Comparison of ENCODE assay signal across 8 mouse cellular contexts in the genomic region with DNA sequence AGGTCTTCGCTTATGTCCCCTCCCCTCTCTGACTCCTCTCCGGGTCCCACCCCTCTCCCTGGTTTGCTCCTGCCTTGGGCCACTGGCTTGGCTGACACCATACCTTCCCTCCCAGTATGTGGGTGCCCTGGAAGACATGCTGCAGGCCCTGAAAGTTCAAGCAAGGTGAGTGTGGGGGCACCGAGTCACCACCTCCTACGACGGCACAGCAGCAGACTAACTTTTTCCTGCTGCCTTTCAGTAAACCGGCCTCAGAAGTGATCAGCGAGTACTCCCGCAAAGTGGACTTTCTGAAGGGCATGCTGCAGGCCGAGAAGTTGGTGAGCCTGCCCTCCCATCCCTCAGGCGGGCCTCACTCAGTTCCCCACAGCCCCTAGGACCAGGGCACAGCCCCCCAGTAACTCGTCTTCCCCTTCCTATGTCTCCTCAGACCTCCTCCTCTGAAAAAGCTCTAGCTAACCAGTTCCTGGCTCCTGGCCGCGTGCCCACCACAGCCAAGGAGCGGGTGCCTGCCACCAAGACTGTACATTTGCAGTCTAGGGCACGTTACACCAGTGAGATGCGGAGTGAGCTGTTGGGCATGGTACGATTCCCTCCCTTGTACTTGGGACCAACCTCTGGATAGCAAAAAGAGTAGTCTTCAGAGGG. TPM values are rescaled to one million over a fixed set of nuclear protein-coding genes. Genes with fewer than 3 reads are reported as not detected.
A peak's percentile ranks its signal among the peaks of the same experiment; 100 is the strongest.
DNase-seq lines count a peak whose midpoint lies in the region; ATAC-seq and TF ChIP-seq lines count a peak whose summit lies in the region.

No protein-coding gene starts in this region.

- no peak for TF ChIP-seq CTCF in heart, postnatal 0 days (IDR thresholded peaks at IDR 0.05; ENCODE audit: low read depth)

- H3K36me3 ChIP-seq in heart, postnatal 0 days (replicated peaks; ENCODE audit: control insufficient read depth, insufficient read depth, low read length): peaks cover 16% of the 10 kb centered on the region
- peaks cover 13% of the 10 kb centered on the region for H3K36me3 ChIP-seq in forebrain, embryonic 12.5 days (replicated peaks)
- H3K36me3 ChIP-seq in liver, embryonic 12.5 days: peaks cover 20% of the 10 kb centered on the region

- ATAC-seq in heart, postnatal 0 days (ENCODE audit: insufficient read depth, low read depth): no peak
- ATAC-seq in forebrain, embryonic 12.5 days (ENCODE audit: low FRiP score): 0 out of 2 replicates have a peak, but pooled peaks have one; percentile 1
- ATAC-seq in liver, embryonic 12.5 days: no peak

- peak overlapping the region; percentile 80 for H3K4me2 ChIP-seq in heart, postnatal 0 days (ENCODE audit: low read depth, low read length)
- peak overlapping the region; percentile 73 for H3K4me2 ChIP-seq in forebrain, embryonic 12.5 days
- H3K4me2 ChIP-seq in liver, embryonic 12.5 days: peak overlapping the region; percentile 94

- intact Hi-C loops in heart, postnatal 10 days (cut with DNase I): no loop called here

- H3K4me3 ChIP-seq in heart, postnatal 0 days (ENCODE audit: low read depth, low read length): peak overlapping the region; percentile 67
- peak overlapping the region; percentile 52 for H3K4me3 ChIP-seq in forebrain, embryonic 12.5 days (replicated peaks)
- peak overlapping the region; percentile 79 for H3K4me3 ChIP-seq in liver, embryonic 12.5 days

- no peaks in the 10 kb centered on the region for H3K27me3 ChIP-seq in heart, postnatal 0 days (ENCODE audit: control insufficient read depth, insufficient read depth, low read length)
- H3K27me3 ChIP-seq in forebrain, embryonic 12.5 days: no peaks in the 10 kb centered on the region
- H3K27me3 ChIP-seq in liver, embryonic 12.5 days (replicated peaks): no peaks in the 10 kb centered on the region

- 35% methylated on average over 17 of the region's 17 CpGs for WGBS in heart, postnatal 0 days
- 59% methylated on average over 17 of the region's 17 CpGs for WGBS in forebrain, embryonic 12.5 days
- 27% methylated on average over 17 of the region's 17 CpGs for WGBS in liver, embryonic 12.5 days (ENCODE audit: insufficient replicate concordance)

- no peak for DNase-seq in heart, postnatal 0 days (ENCODE audit: low spot score)
- no peak for DNase-seq in heart, postnatal 10 days
- peak; percentile 57 for DNase-seq in MN1 (ENCODE audit: low spot score)
- DNase-seq in natural killer cell, adult 2 months (ENCODE audit: low spot score in 2 of 2): no peak
- DNase-seq in B cell, adult 2 months: no peak
- DNase-seq in layer of hippocampus, postnatal 36 days: no peak

- no peak for TF ChIP-seq EP300 in heart, postnatal 0 days (IDR thresholded peaks at IDR 0.05; ENCODE audit: low read depth)

- H3K9ac ChIP-seq in heart, postnatal 0 days (replicated peaks; ENCODE audit: low read depth, low read length): peak overlapping the region; percentile 59
- H3K9ac ChIP-seq in forebrain, embryonic 12.5 days: peak overlapping the region; percentile 49
- H3K9ac ChIP-seq in liver, embryonic 12.5 days: peak overlapping the region; percentile 79

- peaks cover 21% of the 10 kb centered on the region for H3K4me1 ChIP-seq in heart, postnatal 0 days (ENCODE audit: control insufficient read depth, insufficient read depth)
- H3K4me1 ChIP-seq in forebrain, embryonic 12.5 days: peaks cover 24% of the 10 kb centered on the region
- H3K4me1 ChIP-seq in liver, embryonic 12.5 days: peaks cover 55% of the 10 kb centered on the region

- no peaks in the 10 kb centered on the region for H3K9me3 ChIP-seq in heart, postnatal 0 days (replicated peaks; ENCODE audit: control insufficient read depth, low read length)
- no peaks in the 10 kb centered on the region for H3K9me3 ChIP-seq in forebrain, embryonic 12.5 days
- H3K9me3 ChIP-seq in liver, embryonic 12.5 days (replicated peaks): no peaks in the 10 kb centered on the region

- peak overlapping the region; percentile 85 for H3K27ac ChIP-seq in heart, postnatal 0 days (ENCODE audit: low read depth)
- peak overlapping the region; percentile 84 for H3K27ac ChIP-seq in forebrain, embryonic 12.5 days
- peak overlapping the region; percentile 91 for H3K27ac ChIP-seq in liver, embryonic 12.5 days

RNA-seq across cellular contexts. Expression of gene Use1, which starts 1.0 kb away (rescaled TPM):
- 91.3 and 127 TPM in 2 replicates for total RNA-seq in heart, postnatal 0 days (2014; rRNA removed; ENCODE audit: low replicate concordance)
- 94.8 and 107 TPM in 2 replicates for polyA plus RNA-seq in heart, postnatal 0 days (2015; fragmentation: Nextera tagmentation; extraction: Ambion mirVana)
- 100 to 1,000 TPM; 110 to 116 TPM for total RNA-seq in heart, postnatal 10 days (2021)
- 76.7 and 77.1 TPM in 2 replicates for polyA plus RNA-seq in forebrain, embryonic 12.5 days (2016; fragmentation: Nextera tagmentation; extraction: Ambion mirVana)
- 60.2 and 61.1 TPM in 2 replicates for polyA plus RNA-seq in liver, embryonic 12.5 days (2016; fragmentation: Nextera tagmentation; extraction: Ambion mirVana)
- total RNA-seq in layer of hippocampus, postnatal 36 days (2021): 100 to 1,000 TPM; 105 to 108 TPM

RNA-seq across cellular contexts. Expression of gene Ocel1, which starts 3.4 kb away (rescaled TPM):
- 10.2 and 10.6 TPM in 2 replicates for total RNA-seq in heart, postnatal 0 days (2014; rRNA removed; ENCODE audit: low replicate concordance)
- polyA plus RNA-seq in heart, postnatal 0 days (2015; fragmentation: Nextera tagmentation; extraction: Ambion mirVana): 5.7 and 5.9 TPM in 2 replicates
- 10 to 100 TPM; 10.8 to 11.3 TPM for total RNA-seq in heart, postnatal 10 days (2021)
- polyA plus RNA-seq in forebrain, embryonic 12.5 days (2016; fragmentation: Nextera tagmentation; extraction: Ambion mirVana): 3.2 and 4.4 TPM in 2 replicates
- 6.8 and 6.9 TPM in 2 replicates for polyA plus RNA-seq in liver, embryonic 12.5 days (2016; fragmentation: Nextera tagmentation; extraction: Ambion mirVana)
- 10 to 100 TPM; 12.1 to 14.1 TPM for total RNA-seq in layer of hippocampus, postnatal 36 days (2021)

RNA-seq across cellular contexts. Expression of gene Nr2f6, which starts 14.1 kb away (rescaled TPM):
- total RNA-seq in heart, postnatal 0 days (2014; rRNA removed; ENCODE audit: low replicate concordance): 162 and 174 TPM in 2 replicates
- 38.3 and 40.5 TPM in 2 replicates for polyA plus RNA-seq in heart, postnatal 0 days (2015; fragmentation: Nextera tagmentation; extraction: Ambion mirVana)
- total RNA-seq in heart, postnatal 10 days (2021): 10 to 100 TPM; 57.8 to 60.1 TPM
- 31.5 and 35.3 TPM in 2 replicates for polyA plus RNA-seq in forebrain, embryonic 12.5 days (2016; fragmentation: Nextera tagmentation; extraction: Ambion mirVana)
- 35.3 and 38.8 TPM in 2 replicates for polyA plus RNA-seq in liver, embryonic 12.5 days (2016; fragmentation: Nextera tagmentation; extraction: Ambion mirVana)
- total RNA-seq in layer of hippocampus, postnatal 36 days (2021): 10 to 100 TPM; 42.6 to 47.1 TPM

RNA-seq across cellular contexts. Expression of gene Ushbp1, which starts 27.9 kb away (rescaled TPM):
- 23.9 and 47.3 TPM in 2 replicates for total RNA-seq in heart, postnatal 0 days (2014; rRNA removed; ENCODE audit: low replicate concordance)
- polyA plus RNA-seq in heart, postnatal 0 days (2015; fragmentation: Nextera tagmentation; extraction: Ambion mirVana): 21.6 and 22.1 TPM in 2 replicates
- total RNA-seq in heart, postnatal 10 days (2021): 10 to 100 TPM; 38.0 to 42.7 TPM
- polyA plus RNA-seq in forebrain, embryonic 12.5 days (2016; fragmentation: Nextera tagmentation; extraction: Ambion mirVana): 3.2 and 4.6 TPM in 2 replicates
- polyA plus RNA-seq in liver, embryonic 12.5 days (2016; fragmentation: Nextera tagmentation; extraction: Ambion mirVana): 3.6 and 4.0 TPM in 2 replicates
- total RNA-seq in layer of hippocampus, postnatal 36 days (2021): 1 to 10 TPM; 3.6 to 5.1 TPM

RNA-seq across cellular contexts. Expression of gene Babam1, which starts 29.0 kb away (rescaled TPM):
- 99.2 and 155 TPM in 2 replicates for total RNA-seq in heart, postnatal 0 days (2014; rRNA removed; ENCODE audit: low replicate concordance)
- 60.2 and 62.5 TPM in 2 replicates for polyA plus RNA-seq in heart, postnatal 0 days (2015; fragmentation: Nextera tagmentation; extraction: Ambion mirVana)
- 10 to 100 TPM; 65.1 to 65.7 TPM for total RNA-seq in heart, postnatal 10 days (2021)
- 89.4 and 110 TPM in 2 replicates for polyA plus RNA-seq in forebrain, embryonic 12.5 days (2016; fragmentation: Nextera tagmentation; extraction: Ambion mirVana)
- polyA plus RNA-seq in liver, embryonic 12.5 days (2016; fragmentation: Nextera tagmentation; extraction: Ambion mirVana): 79.0 and 82.6 TPM in 2 replicates
- total RNA-seq in layer of hippocampus, postnatal 36 days (2021): 10 to 100 TPM; 92.1 to 93.4 TPM
